Mouse (Mus musculus) T-cell, adult 2 months (primary cell): ENCODE measurements around the gene Fam120c.
A peak's percentile ranks its signal among the peaks of the same experiment; 100 is the strongest.

Source experiments
- DNase-seq: peaks from one replicate; pipeline ENCODE4 v3.0.0; 2022; ENCODE audit warnings: low spot score

Gene Fam120c

DNA sequence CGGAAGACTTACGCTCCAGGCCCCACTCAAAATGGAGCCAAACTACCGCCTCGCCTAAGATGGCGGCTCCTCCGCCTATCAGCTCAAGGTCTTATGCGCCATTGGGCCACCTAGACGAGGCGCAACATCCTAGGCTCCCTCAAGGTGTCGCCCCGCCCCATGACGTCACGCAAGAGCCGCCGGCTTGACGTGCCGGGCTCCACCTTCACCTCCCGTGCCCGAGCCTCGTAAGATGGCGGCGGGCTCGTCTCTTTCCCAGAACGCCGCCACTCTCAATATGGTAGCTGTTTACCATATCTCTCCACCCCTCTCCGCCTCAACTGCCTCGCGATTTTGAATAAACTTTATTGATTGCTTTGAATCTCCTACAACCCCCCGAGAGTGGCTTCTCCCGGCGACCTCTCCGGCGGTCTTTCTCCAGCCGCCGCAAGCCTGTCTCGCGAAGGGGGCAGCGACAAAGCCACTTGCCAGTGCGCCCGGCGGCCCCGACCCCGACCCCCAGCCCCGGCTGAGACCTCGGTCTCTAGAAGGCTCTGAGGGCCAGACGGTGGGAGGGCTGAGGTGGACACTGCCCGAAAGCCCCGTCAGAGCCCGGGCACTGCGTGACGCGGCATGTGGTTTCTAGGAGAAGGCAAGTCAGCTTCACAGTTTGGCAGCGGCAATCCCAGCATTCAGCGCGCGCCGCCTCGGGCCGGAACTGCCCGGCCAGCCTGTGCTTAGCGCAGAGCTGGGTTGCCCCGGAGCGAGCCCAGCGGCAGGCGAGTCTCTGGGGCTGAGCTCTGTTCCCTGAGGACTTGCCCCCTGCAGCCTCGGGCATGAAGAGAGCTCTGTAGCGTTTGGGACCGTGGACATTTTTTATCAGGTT, 176.7 kb downstream of the Fam120c start, which contains the start of gene Phf8:
Gene Phf8, plus strand, starts transcription at position 215 of the 865 bp plus-strand sequence.
- DNase-seq: peak; percentile 97
